Mouse (Mus musculus) lung, postnatal 36 days (tissue): Measurements from ENCODE around the gene Kbtbd2.

Experiments
- DNase-seq: peaks from one replicate; pipeline ENCODE4 v3.0.0; 2022; ENCODE audit warnings: mixed read lengths

The Kbtbd2 gene

DNA sequence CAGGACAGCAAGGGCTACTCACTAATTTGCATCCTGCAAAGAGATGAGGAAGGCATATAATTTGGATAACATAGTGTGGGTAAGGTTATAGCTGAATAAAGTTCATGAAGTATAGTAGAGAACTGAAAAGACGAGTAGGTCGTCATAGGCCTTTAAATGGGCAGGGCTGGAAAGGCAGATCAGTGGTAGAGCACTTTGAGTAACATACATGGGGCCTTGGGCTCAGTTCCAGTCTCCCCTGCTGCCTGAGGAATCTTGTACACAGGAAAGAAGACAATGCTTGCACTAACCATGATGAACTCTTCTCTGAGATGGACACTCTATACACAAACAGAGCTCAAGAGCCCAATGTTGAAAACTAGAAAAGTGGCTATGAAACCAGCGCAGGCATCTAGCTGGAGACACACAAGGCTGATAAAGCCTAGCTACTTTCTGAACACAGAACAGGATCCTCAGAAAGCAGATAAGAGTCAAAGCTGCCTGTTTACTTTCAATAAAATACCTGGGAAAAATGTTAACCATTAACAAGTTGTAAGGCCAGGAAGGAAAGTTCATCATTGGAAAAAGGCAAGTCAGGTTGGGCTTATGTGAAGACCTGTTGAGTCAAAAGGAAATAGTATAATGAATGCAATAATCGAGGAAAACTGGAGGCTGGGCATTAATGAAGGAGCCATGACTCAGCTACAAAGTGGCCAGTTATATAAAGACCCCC is 13.9 kb downstream of the Kbtbd2 start:
- DNase-seq, result no peak

DNA sequence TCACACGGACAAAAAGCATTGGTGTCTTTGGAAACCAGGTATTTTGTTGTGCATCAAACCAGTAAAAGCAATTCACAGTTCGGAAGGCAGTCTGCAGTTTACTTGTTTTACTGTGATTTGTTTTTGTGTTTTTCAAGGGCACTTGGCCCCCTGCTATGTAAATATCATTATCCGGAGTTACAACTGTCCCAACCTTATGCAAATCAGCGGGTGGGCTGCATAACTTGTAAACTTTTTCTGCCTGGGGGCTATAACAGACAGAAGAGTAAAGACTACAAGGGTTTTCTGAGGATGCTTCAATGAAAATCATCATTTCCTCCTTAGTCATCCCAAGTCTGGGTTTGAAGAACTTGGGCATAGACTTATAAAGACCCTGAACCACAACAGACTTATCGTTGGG is 18.0 kb downstream of the Kbtbd2 start:
- no peak for DNase-seq

DNA sequence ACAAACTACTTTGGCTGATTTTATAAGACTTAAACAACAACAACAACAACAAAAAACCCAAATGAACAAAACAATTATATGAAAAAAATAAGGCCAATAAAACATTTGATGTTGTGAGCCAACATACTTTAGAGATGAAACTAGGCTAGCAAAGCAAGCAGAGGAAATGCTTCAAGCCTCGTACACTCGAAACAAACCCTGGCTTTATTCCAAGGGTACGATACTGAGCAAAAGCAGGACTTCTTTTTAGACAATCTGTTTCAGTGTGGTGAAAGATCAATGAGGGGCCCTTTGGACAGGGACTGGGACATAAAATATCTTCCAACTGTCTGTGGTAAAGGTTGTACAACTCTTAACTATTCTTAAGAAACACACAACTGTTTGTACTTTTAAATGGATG is 21.8 kb downstream of the Kbtbd2 start:
- peak; percentile 47 for DNase-seq

DNA sequence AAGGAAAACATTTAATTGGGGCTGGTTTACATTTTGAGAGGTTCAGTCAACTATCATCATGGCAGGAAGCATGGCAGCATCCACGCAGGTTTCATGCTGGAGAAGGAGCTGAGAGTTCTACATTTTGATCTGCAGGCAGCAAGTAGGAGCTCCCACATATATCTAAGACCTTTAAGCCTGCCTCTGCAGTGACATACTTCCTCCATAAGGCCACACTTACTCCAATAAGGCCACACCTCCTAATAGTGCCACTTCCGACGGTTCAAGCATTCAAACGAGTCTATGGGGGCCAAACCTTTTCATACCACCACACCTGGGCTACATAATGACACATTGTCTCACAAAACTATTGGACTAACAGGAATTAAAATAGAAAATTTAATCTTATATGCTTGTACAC is 31.9 kb downstream of the Kbtbd2 start:
- DNase-seq, result no peak

DNA sequence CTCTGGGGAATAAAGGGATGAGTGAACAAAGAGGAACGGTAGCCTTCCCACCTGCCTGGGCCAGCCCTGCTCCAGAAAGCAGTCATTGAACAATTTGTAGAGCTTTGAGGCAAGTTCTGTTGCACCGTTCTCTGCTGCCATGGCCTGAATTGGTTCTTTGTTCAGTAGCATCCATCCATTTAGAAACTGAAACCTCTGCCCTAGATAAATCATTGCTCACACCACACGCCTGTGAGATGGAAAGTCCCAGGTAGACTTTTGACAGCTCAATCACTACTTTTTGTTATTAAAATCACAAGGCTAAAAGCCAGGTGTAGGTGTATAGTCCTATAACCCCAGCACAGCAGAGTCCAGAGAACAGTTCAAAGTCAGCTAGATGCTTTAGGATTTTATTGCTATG is 32.3 kb downstream of the Kbtbd2 start:
- DNase-seq, result no peak

DNA sequence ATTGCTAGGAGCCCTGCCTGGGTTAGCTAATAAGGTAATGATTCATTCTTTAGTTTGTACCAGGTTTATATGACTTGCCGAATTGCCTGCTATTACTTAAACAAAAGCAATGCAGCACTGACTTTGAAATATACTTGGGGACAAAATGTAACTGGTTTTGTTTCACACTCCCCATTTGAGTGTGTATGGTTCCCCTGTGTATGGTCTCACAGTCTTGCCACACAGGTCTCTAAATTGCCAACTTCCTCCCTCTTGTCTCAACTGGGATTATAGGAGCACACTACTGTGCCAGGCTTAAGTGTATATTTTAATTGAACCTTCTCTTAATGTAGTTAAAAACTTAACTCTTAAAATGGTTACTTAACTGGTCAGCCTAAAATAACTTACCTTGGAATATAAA is 38.3 kb downstream of the Kbtbd2 start:
- DNase-seq, result no peak

DNA sequence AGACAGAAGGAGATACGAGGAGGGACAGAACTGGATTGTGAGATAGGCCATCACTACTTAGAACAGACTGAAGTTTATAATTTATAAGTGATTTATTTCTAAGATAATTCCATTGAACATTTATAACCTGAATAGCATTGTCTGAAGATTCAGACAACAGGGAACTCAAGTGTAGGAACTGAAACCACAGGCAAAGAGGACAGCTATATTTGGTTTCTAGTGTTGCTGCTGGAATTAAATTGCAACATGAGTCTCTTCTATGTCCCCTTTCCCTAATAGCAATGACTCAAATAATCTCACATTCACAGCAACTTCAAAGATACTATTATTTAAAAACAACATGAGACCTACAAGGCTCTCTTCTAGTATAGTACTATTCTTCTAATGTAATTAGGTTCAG is 41.5 kb downstream of the Kbtbd2 start:
- no peak for DNase-seq

DNA sequence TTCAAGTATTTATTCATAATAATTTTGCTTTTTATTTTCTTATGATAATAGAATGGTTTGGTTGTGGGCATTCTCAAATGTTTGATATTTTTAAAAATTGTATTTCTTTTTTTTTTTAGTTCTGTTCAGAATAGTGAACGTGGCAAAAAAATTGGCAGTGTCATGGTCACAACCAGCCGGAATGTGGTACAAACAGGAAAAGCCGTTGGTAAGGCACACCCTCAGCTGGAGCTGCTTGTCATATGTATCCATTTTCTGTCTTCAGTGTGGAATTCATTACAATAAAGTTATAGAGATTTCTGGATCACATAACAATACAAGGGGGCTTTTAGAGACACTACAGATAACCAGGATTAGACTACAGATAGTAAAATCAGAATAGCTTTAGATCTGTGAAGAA is 43.9 kb downstream of the Kbtbd2 start:
- DNase-seq, result no peak

DNA sequence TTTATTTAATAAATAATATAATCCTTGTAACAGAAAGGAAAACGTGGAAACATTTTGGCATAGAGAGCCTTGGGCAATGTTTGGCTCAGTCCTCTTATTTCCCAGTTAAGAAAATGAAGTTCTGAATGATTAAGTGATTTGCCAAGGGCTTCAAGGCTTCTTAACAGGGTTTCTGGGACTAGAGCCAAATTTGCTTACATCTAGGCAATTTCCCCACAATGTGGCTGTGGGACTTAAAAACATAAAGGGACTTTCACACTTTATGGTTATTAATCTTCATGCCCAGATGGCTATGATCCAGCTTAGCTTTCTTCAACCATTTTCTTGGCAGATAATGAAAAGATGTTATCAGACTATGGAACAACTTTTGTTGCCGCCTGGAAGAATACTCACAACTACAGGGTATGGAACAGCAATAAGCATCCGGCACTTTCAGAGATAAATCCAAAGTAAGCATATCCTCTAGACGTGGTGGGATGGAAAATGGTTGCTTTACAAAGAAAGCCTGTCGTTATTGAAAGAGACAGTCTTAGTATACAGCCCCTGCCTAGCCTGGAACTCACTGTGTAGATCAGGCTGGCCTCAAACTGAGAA is 51.6 kb downstream of the Kbtbd2 start:
- peak; percentile 19 for DNase-seq

DNA sequence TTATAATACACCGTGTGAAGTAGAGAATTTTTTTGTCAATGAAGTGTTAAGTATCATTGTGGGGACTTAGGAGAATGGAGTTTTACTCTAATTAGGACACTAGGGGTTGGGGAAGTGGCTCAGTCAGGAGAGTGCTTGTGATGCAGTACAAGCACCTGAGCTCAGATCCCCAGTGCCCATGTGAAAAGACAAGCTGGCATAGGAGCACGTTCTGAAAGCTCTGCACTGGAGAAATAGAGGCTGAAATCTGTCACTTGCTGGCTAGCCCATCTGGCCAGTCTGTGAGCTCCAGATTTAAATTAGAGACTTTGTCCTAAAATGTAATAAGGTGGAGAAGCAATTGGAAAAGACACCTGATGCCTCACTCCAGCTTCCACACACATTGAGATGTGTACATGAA is 65.1 kb downstream of the Kbtbd2 start:
- no peak for DNase-seq
